Comparison of ENCODE assay signal across 1 mouse cellular context in the genomic region with DNA sequence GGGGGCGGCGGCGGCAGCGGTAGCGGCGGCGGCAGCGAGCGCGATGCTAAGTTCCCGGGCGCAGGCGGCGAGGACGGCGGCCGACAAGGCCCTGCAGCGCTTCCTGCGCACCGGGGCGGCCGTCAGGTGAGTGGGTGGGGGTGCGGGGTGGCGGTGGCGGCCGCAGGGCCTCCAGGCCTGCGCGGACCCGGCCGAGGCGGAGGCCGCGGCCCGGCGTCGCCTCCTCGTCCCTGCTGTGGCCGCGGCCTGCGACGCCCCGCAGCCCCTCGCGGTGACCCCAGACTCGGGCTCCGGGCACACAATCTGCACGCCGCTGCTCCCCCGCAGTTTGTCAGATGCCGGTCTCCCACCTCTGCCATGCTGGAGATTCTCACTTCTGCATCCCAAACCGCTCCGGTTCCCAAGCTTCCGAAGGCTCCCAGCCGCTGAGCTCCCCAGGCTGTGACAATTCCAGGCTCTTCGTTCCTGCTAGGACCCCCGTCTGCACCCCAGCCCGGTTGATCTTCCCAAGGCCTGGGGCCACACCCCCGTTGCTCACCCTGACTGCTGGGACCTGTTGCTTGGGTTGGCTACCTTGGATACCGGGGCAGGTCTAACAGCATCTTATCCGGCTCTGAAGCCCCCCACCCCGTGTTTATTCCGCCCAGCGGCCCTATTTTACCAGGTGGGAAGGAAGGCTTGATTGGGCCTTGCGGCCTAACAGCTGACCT.
TF ChIP-seq lines count a peak whose summit lies in the region.

No protein-coding gene starts in this region.

TF ChIP-seq in MEL, 35 proteins besides CTCF, POLR2A, EP300 and RAD21:
- no peak for TF ChIP-seq MAX (IDR thresholded peaks at IDR 0.05; ENCODE audit: low read length)
- no peak for TF ChIP-seq CHD2 (IDR thresholded peaks at IDR 0.05; ENCODE audit: low read length)
- no peak for TF ChIP-seq TAL1 (IDR thresholded peaks at IDR 0.05; ENCODE audit: low read length)
- TF ChIP-seq USF2 (IDR thresholded peaks at IDR 0.05; ENCODE audit: borderline replicate concordance in 1 of 2, insufficient read depth in 1 of 2, low read depth in 1 of 2, low read length in 2 of 2), result no peak
- TF ChIP-seq MAZ (IDR thresholded peaks at IDR 0.05; ENCODE audit: low read depth, low read length), result no peak
- no peak for TF ChIP-seq ELF1 (IDR thresholded peaks at IDR 0.05; ENCODE audit: low read depth, low read length)
- TF ChIP-seq MAFK (IDR thresholded peaks at IDR 0.05; ENCODE audit: borderline replicate concordance, low read depth, low read length), result no peak
- no peak for TF ChIP-seq GATA1 (IDR thresholded peaks at IDR 0.05; ENCODE audit: low read depth, low read length)
- no peak for TF ChIP-seq RCOR1 (IDR thresholded peaks at IDR 0.05; ENCODE audit: low read depth, low read length)
